Mouse (Mus musculus) CD8-positive naive resting alpha-beta T cell, adult 57 days (primary cell): ENCODE data around the gene Cyp1b1. TPM values are rescaled to one million over a fixed set of nuclear protein-coding genes. Genes with fewer than 3 reads are reported as not detected.

ENCODE experiments used
- total RNA-seq: library from RNA; stranded (reverse); gene quantifications from one replicate; pipeline ENCODE4 v1.2.4, GENCODE M21; 2023

Gene Cyp1b1
- total RNA-seq, result not detected

GRCm38 (mm10) chr17:79714931-79715637, at the start of gene Cyp1b1:
TSS of gene Cyp1b1 (minus strand) at chr17:79715061.

Other genes with a start within 250 kb of the Cyp1b1 start
- 5.0 TPM for gene Rmdn2, start 103.2 kb downstream of the Cyp1b1 start, total RNA-seq
- gene Atl2, start 181.1 kb upstream of the Cyp1b1 start, total RNA-seq, result 44.6 TPM